Mouse (Mus musculus): ENCODE data around the gene Rbm12b1. TPM values are rescaled to one million over a fixed set of nuclear protein-coding genes. Genes with fewer than 3 reads are reported as not detected.
"Not testable (repeated sequence)": the region's sequence is repeated elsewhere in the genome, so short reads cannot be mapped to it uniquely, and the experiment has no call there.

The Rbm12b1 gene
- 3.4 and 3.5 TPM in 2 replicates for polyA plus RNA-seq (2012; rRNA removed)

GRCm38 (mm10) chr4:12140141-12140567, at the start of gene Rbm12b1:
Gene Rbm12b1, plus strand, starts transcription at chr4:12140264.
- not testable (repeated sequence) for H3K27me3 ChIP-seq (ENCODE audit: control insufficient read depth, insufficient read depth, low read length); H3K4me1 ChIP-seq (ENCODE audit: control insufficient read depth, insufficient read depth, low read length); H3K36me3 ChIP-seq (ENCODE audit: control insufficient read depth, insufficient read depth, low read length)
- peak; percentile 62; the same call in 1 of the 2 replicates for TF ChIP-seq POLR2A (IDR thresholded peaks at IDR 0.05; ENCODE audit: control insufficient read depth, low read depth, low read length)
- Histone ChIP-seq H3K4me3 (ENCODE audit: control insufficient read depth, low read depth, low read length) (peak within 1 kb of the TSS; percentile 90), H3K27ac (ENCODE audit: control insufficient read depth, insufficient read depth, low read depth, low read length) (peak within 1 kb of the TSS; percentile 86)

DNA sequence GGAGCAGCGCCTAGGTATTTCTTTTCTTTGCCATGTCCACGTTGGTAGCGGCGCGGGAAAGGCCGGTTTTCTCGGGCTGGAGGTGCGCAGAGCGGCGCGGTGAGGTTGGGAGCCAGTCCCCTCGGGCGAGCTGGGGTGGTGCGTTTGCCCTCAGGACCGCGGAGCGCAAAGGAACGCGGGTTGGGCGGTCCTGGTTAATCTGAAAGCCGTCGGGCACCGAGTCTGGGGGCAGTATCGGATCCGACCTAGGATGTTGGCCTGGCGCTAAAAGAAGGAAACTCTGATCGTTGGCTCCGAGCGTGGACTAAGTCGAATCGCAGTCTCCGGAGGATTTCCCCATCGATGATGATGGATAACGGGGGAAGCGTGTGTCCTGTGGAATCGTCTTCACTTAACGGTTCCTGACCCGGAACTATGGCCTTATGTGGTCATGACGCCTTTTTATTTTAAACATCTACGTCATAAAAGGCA, 563 bp downstream of the Rbm12b1 start:
- peak overlapping the region; percentile 90 for H3K4me3 ChIP-seq (ENCODE audit: control insufficient read depth, low read depth, low read length)
- not testable (repeated sequence) for H3K36me3 ChIP-seq (ENCODE audit: control insufficient read depth, insufficient read depth, low read length); H3K4me1 ChIP-seq (ENCODE audit: control insufficient read depth, insufficient read depth, low read length); H3K27me3 ChIP-seq (ENCODE audit: control insufficient read depth, insufficient read depth, low read length)
- H3K27ac ChIP-seq (ENCODE audit: control insufficient read depth, insufficient read depth, low read depth, low read length), result peak overlapping the region; percentile 86

DNA sequence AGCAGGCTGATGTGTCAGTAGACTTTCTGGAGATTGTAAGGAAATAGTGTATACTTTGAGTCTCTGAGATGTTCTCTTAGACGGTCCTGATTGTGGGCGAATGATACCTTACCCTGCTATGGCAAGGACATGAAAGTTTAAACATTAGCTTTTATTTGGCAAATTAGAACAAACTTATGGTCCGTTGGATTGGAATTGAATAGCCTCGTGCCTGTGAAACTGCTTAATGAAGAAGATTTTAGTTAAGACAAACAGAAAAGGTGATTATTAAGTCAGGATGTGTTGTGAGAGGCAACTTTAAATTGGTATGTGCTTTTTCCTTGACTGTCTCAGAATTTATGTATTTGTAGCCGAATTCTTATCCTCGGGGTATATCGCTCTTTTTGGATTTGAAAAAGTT, 1.5 kb downstream of the Rbm12b1 start:
- H3K4me1 ChIP-seq (ENCODE audit: control insufficient read depth, insufficient read depth, low read length); H3K4me3 ChIP-seq (ENCODE audit: control insufficient read depth, low read depth, low read length); H3K36me3 ChIP-seq (ENCODE audit: control insufficient read depth, insufficient read depth, low read length); H3K27me3 ChIP-seq (ENCODE audit: control insufficient read depth, insufficient read depth, low read length); H3K27ac ChIP-seq (ENCODE audit: control insufficient read depth, insufficient read depth, low read depth, low read length): not testable (repeated sequence)

DNA sequence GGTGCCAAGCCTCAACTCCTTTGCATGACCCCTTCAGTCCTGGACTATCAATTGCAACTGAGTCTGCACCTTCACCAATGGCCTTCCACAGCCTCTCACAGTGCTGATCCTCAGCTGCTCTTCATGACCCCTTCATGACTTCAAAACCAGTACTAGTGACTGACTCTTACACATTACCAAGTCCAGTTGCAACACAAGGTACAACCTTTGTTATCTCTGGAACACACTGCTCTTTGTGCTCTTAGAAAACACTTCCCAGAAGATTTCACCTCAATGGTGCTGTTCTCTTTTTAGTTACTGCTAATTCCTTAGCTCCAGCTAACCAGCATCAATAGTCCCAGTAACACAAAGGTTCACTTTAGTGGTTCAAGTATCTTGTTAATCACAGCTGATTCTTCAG, 7.6 kb downstream of the Rbm12b1 start:
- H3K27me3 ChIP-seq (ENCODE audit: control insufficient read depth, insufficient read depth, low read length), result no peaks in the 10 kb centered on the region
- no peak overlapping the region for H3K27ac ChIP-seq (ENCODE audit: control insufficient read depth, insufficient read depth, low read depth, low read length)
- H3K4me1 ChIP-seq (ENCODE audit: control insufficient read depth, insufficient read depth, low read length), result no peaks in the 10 kb centered on the region
- TF ChIP-seq CTCF (IDR thresholded peaks at IDR 0.05; ENCODE audit: control insufficient read depth, insufficient read depth, insufficient replicate concordance, low read depth, low read length), result no peak
- no peak for TF ChIP-seq POLR2A (IDR thresholded peaks at IDR 0.05; ENCODE audit: control insufficient read depth, low read depth, low read length)
- no peak overlapping the region for H3K4me3 ChIP-seq (ENCODE audit: control insufficient read depth, low read depth, low read length)
- no peaks in the 10 kb centered on the region for H3K36me3 ChIP-seq (ENCODE audit: control insufficient read depth, insufficient read depth, low read length)

- Histone ChIP-seq H3K27me3 (ENCODE audit: control insufficient read depth, insufficient read depth, low read length) (no peaks in the 10 kb centered on the region), H3K36me3 (ENCODE audit: control insufficient read depth, insufficient read depth, low read length) (no peaks in the 10 kb centered on the region; the same call in 1 of the 2 replicates), H3K4me3 (ENCODE audit: control insufficient read depth, low read depth, low read length) (peak overlapping the region; percentile 84), H3K27ac (ENCODE audit: control insufficient read depth, insufficient read depth, low read depth, low read length) (peak overlapping the region; percentile 81), H3K4me1 (ENCODE audit: control insufficient read depth, insufficient read depth, low read length) (peaks cover 6% of the 10 kb centered on the region)
- no peak for TF ChIP-seq CTCF (IDR thresholded peaks at IDR 0.05; ENCODE audit: control insufficient read depth, insufficient read depth, insufficient replicate concordance, low read depth, low read length)
- TF ChIP-seq POLR2A (IDR thresholded peaks at IDR 0.05; ENCODE audit: control insufficient read depth, low read depth, low read length), result no peak
These were observed 30.9 kb downstream of the Rbm12b1 start for GRCm38 (mm10) chr4:12170986-12171317.

GRCm38 (mm10) chr4:12171318-12172091, 31.4 kb downstream of the Rbm12b1 start, which contains the start of gene Fam92a:
Gene Fam92a, minus strand, starts transcription at chr4:12172015.
- peaks cover 6% of the 10 kb centered on the region for H3K4me1 ChIP-seq (ENCODE audit: control insufficient read depth, insufficient read depth, low read length)
- H3K36me3 ChIP-seq (ENCODE audit: control insufficient read depth, insufficient read depth, low read length), result no peaks in the 10 kb centered on the region; the same call in 1 of the 2 replicates
- no peak for TF ChIP-seq CTCF (IDR thresholded peaks at IDR 0.05; ENCODE audit: control insufficient read depth, insufficient read depth, insufficient replicate concordance, low read depth, low read length)
- TF ChIP-seq POLR2A (IDR thresholded peaks at IDR 0.05; ENCODE audit: control insufficient read depth, low read depth, low read length), result peak; percentile 57; the same call in 1 of the 2 replicates
- peak within 1 kb of the TSS; percentile 81 for H3K27ac ChIP-seq (ENCODE audit: control insufficient read depth, insufficient read depth, low read depth, low read length)
- peak within 1 kb of the TSS; percentile 84 for H3K4me3 ChIP-seq (ENCODE audit: control insufficient read depth, low read depth, low read length)
- no peaks in the 10 kb centered on the region for H3K27me3 ChIP-seq (ENCODE audit: control insufficient read depth, insufficient read depth, low read length)

- H3K36me3 ChIP-seq (ENCODE audit: control insufficient read depth, insufficient read depth, low read length), result no peaks in the 10 kb centered on the region
- H3K4me3 ChIP-seq (ENCODE audit: control insufficient read depth, low read depth, low read length), result no peak overlapping the region
- TF ChIP-seq CTCF (IDR thresholded peaks at IDR 0.05; ENCODE audit: control insufficient read depth, insufficient read depth, insufficient replicate concordance, low read depth, low read length) (no peak), POLR2A (IDR thresholded peaks at IDR 0.05; ENCODE audit: control insufficient read depth, low read depth, low read length) (no peak)
- no peaks in the 10 kb centered on the region for H3K27me3 ChIP-seq (ENCODE audit: control insufficient read depth, insufficient read depth, low read length)
- H3K4me1 ChIP-seq (ENCODE audit: control insufficient read depth, insufficient read depth, low read length), result no peaks in the 10 kb centered on the region
- H3K27ac ChIP-seq (ENCODE audit: control insufficient read depth, insufficient read depth, low read depth, low read length), result no peak overlapping the region
These were observed 38.9 kb downstream of the Rbm12b1 start for GRCm38 (mm10) chr4:12178992-12179391.

Other genes with a start within 250 kb of the Rbm12b1 start
- gene Gm10604, start 159.0 kb upstream of the Rbm12b1 start, polyA plus RNA-seq (2012; rRNA removed), result not detected in 2 replicates
- gene Rbm12b2, start 50.8 kb upstream of the Rbm12b1 start, polyA plus RNA-seq (2012; rRNA removed), result 1.9 and 2.2 TPM in 2 replicates
- 24.5 and 26.9 TPM in 2 replicates for gene Fam92a, start 31.8 kb downstream of the Rbm12b1 start, polyA plus RNA-seq (2012; rRNA removed)